Mouse (Mus musculus): ENCODE measurements around the gene Ddx55. TPM values are rescaled to one million over a fixed set of nuclear protein-coding genes. Genes with fewer than 3 reads are reported as not detected.

Gene Ddx55
- total RNA-seq, 2 experiments from 2014 or later: 7.8 to 8.5 TPM

DNA sequence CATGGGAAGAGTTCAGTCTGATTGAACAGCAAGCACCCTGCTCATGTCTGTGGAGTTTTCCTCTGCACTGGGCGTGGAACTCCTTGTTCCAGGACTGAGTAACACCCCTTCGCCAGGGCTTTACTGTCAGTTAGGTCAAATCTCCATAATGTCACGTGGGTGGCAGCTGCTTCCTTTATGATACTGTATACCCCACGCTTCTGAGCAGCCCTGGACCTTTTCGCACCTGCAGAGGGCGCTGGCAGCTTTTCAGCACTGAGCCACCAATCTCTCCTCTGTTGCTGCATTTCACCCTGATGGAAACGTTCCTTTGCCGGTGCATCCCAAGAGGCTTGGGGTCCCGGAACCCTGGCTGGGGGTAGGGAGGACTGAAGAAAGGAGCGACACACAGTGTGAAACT lies 58.3 kb downstream of the Ddx55 start:
- no peak for DNase-seq

DNA sequence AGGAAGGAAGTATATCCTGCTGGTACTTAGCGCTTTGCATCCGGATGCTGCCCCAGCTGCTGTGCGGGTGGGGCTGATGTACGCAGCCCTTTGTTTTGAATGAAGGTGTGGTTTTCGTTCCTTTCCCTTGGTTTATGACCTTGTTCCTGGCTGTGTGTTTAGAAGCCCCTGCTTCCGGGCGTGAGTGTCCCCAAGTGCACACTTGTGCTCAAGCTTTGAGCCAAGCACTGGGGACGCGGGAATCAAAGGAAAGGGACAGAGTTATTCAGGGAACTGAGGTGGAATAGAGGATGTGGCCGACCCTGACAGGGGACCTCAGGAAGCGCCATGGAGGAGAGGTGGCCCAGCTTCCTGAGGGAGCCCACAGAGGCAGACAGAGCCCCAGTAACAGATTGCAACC lies 62.0 kb downstream of the Ddx55 start:
- peak; percentile 33 for DNase-seq

DNA sequence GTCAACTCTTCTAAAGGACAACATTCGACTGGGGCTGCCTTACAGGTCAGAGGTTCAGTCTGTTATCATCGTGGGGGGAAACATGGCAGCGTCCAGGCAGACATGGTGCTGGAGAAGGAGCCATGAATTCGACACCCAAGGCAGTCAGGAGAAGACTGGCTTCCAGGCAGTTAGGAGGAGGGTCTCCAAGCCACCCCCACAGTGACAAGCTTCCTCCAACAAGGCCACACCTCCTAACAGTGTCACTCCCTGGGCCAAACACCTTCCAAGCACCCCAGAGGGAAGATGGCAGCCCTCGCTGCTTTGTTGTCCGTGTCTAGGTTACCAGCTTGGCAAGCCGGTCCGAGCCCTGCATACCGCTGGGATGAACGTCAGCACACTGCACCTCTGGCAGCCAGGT lies 66.0 kb downstream of the Ddx55 start:
- no peak for DNase-seq

Other genes with a start within 250 kb of the Ddx55 start
- 10 to 100 TPM; 12.1 to 13.9 TPM for gene Mphosph9, start 224.9 kb upstream of the Ddx55 start, total RNA-seq (2021)
- 10 to 100 TPM; 11.7 to 13.0 TPM for gene 2810006K23Rik, start 224.8 kb upstream of the Ddx55 start, total RNA-seq (2021)
- gene Cdk2ap1, start 189.8 kb upstream of the Ddx55 start, total RNA-seq (2021): 100 to 1,000 TPM; 201 to 202 TPM
- 10 to 100 TPM; 72.7 to 76.8 TPM for gene Sbno1, start 126.9 kb upstream of the Ddx55 start, total RNA-seq (2021)
- 100 to 1,000 TPM; 130 to 132 TPM for gene Kmt5a, start 112.9 kb upstream of the Ddx55 start, total RNA-seq (2021)
- 10 to 100 TPM in 1 of 2 experiments, 1 to 10 TPM in 1; 8.3 to 10.9 TPM for gene Rilpl2, start 74.5 kb upstream of the Ddx55 start, total RNA-seq (2021)
- gene Snrnp35, start 69.7 kb upstream of the Ddx55 start, total RNA-seq (2021): 10 to 100 TPM; 19.3 to 23.5 TPM
- gene Rilpl1, start 21.5 kb upstream of the Ddx55 start, total RNA-seq (2021): 10 to 100 TPM; 50.3 to 53.6 TPM
- gene Tmed2, start 12.2 kb upstream of the Ddx55 start, total RNA-seq (2021): 100 to 1,000 TPM; 217 to 226 TPM
- gene Eif2b1, start 26.3 kb downstream of the Ddx55 start, total RNA-seq (2021): 10 to 100 TPM; 38.6 to 42.5 TPM
- gene Gtf2h3, start 26.3 kb downstream of the Ddx55 start, total RNA-seq (2021): 10 to 100 TPM; 20.1 to 23.9 TPM
- 10 to 100 TPM; 37.0 to 37.2 TPM for gene Atp6v0a2, start 75.7 kb downstream of the Ddx55 start, total RNA-seq (2021)
- under 1 TPM in 1 of 2 experiments, not detected in 1; 0.02 TPM for gene Dnah10, start 172.2 kb downstream of the Ddx55 start, total RNA-seq (2021)